Mouse (Mus musculus) spleen, postnatal 36 days (tissue): ENCODE data around the gene Klf7.

Experiments
- DNase-seq, 2 experiments: peaks; one replicate each; pipeline ENCODE4 v3.0.0; 2022; ENCODE audit warnings: low spot score in 2 of 2, mixed read lengths in 1 of 2

Klf7 gene

GRCm38 (mm10) chr1:64105181-64105646, 16.9 kb downstream of the Klf7 start:
- no peak for DNase-seq

GRCm38 (mm10) chr1:64104665-64105064, 17.4 kb downstream of the Klf7 start:
- DNase-seq: no peak

DNA sequence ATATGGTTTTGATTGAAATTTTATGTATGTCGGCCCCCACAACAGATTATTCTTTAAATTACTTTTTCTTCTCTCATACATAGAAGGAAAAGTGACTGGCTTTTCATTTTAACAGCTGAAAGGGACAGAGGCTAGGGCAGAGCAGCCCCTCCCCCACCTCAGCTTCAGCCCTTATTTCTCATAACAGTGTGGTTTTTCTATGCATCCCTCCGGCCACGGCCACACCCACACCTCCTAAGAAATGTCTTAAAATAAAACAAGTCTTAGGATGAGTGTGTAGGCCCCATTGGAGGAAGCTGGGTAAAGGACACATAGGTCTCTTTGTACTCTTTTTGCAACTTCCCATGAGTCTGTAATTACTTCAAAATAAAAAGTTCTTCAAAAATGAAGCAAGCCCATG, 20.8 kb downstream of the Klf7 start:
- no peak for DNase-seq

- DNase-seq: no peak
Measured at GRCm38 (mm10) chr1:64098800-64099199, 23.3 kb downstream of the Klf7 start.

GRCm38 (mm10) chr1:64097640-64098287, 24.3 kb downstream of the Klf7 start:
- DNase-seq: no peak

GRCm38 (mm10) chr1:64093018-64093417, 29.1 kb downstream of the Klf7 start:
- no peak for DNase-seq

- no peak for DNase-seq
Measured at GRCm38 (mm10) chr1:64091591-64091990, 30.5 kb downstream of the Klf7 start.

DNA sequence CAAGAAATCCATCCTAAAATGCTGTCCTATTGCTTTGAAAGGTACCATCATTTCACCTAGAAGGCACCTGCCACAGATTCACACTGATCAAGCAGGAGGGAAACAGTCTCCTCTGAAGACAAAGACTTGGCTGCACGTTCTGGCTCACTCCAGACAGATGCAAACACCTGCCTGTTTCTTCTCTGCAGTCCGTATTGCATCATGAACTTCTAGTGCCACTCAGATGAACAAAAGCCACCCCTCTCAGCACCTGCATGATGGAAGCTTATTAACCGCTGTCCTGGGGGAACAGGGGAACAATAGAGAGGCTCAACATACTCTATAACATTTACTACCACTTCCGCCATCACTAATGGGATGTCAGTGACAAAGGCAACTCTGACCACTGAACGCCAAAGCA, 31.5 kb downstream of the Klf7 start:
- DNase-seq: no peak

- no peak for DNase-seq
Measured at GRCm38 (mm10) chr1:64089691-64090090, 32.4 kb downstream of the Klf7 start.

DNA sequence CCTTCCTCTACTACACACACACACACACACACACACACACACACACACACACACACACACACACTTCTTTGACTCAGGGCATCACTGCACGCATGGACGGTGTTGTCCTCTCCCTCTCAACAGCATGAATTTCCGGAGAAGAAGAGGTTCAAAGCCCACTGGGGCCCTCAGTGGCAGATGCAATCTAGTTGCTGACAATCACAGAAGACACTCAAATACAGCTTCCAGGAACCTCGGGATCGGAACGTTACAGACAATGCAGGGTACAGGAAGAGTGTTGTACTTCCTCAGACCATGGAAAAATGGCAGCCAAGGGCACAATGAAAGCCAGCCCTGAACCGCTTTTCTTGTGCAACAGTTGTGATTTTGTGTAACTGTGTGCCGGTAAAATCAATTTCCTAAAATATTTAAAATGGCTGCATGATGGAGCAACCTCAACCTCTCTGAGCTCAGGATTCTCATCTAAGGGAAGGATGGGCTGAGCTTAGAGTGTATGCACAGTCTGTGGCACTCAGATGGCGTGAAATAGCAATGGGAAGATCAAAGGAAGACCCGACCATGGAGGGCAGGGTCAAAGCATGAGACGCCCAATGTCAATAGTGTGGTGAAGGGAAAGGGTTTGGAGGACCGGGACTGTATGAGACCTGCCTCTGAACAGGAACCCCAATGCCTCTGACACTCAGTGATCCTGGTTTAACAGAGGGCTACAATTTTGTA, 33.3 kb downstream of the Klf7 start:
- peak; percentile 22 to 27 for DNase-seq

DNA sequence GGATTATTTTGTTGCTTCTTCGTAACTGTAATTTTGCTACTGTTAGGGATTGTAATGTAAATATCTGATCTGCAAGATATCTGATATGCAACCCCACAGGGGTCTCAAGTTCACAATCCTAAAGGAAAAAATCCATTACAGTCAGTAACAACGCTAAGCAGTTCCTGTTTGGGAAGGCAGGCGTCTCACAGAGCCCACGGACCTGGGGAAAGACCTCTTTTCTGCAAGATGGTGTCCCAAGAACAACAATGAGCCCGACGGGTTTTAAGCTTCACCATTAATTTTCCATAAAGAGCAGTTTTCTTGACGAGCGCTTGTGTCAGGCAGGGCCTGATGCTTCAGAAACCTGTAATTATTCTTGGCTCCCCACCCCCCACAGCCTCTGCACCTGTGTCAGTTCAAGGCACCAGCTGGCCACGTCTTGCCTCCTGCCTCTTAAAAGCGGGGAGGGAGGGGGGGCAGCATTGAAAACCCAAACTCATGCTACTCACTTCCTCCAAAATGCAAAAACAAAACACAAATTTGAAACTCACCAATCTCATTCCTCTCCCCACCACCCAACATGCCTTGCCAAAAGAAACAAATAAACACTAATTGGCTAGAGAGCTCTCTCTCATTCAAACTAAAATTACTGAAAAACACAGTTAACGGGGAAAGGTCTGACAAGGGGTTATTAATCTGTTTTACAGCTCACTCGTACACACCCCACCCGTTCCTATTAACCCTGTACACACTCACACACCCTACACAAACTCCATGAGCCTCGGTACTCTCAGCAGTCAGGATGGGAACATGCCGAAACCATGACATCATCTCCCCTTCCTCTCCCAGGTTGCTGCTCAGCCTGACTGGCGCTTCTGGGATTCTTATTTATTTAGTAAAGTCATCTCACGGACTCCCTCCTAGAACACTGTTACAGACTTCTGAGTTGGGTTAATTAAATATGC, 34.2 kb downstream of the Klf7 start:
- DNase-seq: peak; percentile 61 to 68

GRCm38 (mm10) chr1:64085875-64086274, 36.2 kb downstream of the Klf7 start:
- DNase-seq: no peak

- DNase-seq: no peak
Measured at GRCm38 (mm10) chr1:64085361-64085760, 36.7 kb downstream of the Klf7 start.

- no peak for DNase-seq
Measured at GRCm38 (mm10) chr1:64084706-64085105, 37.4 kb downstream of the Klf7 start.

- no peak for DNase-seq
Measured at GRCm38 (mm10) chr1:64081791-64082190, 40.3 kb downstream of the Klf7 start.

GRCm38 (mm10) chr1:64081217-64081616, 40.9 kb downstream of the Klf7 start:
- DNase-seq: no peak

DNA sequence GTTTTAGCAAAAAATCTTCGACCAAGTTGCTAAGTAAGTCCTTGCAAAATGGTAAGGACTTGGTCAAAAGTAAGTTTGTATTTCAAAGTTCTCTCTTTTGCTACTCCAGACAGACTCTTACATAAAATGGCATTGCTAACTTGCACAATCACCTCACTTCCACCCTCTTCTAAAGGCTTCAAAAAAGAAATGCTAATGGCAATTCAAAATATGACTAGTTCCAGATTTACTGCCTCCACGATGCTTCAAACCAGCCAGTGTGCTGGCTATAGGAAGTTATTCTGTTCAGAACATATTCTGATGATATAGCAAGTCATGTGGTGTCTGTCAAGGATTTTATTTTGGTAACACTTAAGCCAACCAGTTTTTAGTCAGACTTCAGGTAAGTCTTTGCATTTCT, 41.8 kb downstream of the Klf7 start:
- DNase-seq: no peak

DNA sequence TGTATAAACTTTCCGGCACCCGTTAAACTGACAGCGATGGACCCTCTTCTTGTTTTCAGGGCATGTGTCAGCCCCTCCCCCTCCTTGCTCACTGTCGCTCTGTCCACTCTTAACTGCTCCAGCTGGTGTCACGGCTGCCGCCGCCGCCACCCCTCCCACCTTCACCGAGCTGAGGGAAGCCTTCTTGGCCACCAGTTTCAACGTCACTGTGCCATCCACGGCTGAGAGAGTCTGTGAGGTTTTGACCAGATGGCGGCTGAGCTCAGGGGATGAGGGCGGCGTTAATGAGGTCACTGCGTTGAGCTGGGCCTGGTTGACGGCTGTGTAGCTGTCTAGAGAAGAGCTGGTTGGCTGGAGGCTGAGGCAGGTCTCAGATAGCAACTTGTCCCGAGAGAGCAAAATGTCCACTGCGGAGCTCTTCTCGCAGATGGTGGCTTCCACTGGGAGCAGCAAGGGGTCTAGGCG, 43.3 kb downstream of the Klf7 start:
- peak; percentile 56 to 57 for DNase-seq

DNA sequence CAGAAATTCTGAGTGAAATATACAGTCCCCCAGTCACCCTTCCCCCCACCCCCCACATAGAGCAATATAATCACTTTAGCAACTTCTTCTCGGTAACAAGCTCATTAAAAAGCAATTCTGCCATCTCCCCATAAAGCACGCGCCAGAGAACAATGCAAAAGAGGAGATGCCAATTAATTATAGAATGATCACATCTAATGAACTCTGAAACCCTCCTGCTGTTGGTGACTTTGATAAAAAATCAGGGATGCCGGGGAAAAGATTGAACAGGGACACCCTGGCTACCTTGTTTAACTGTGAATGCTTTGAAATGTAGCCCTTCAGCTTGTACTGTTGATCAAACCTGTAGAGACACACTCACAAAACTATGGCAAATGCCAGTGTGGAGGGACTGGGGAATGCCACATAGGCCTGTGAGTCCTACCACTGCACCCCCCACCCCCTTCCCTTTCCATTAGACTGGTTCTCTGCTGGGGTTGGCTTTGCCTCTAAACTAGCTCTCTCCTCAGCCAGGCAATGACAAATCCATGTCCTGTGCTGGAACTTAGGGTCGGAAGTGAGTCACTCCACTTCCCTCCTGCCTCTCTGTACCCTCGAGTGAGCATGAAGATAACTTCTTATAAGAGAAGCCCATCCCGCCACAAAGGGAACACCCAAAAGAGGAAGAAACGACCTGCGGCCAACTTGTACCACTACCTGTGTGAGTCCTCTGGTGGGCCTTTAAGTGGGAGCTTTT, 43.9 kb downstream of the Klf7 start:
- DNase-seq: peak; percentile 50 to 60

DNA sequence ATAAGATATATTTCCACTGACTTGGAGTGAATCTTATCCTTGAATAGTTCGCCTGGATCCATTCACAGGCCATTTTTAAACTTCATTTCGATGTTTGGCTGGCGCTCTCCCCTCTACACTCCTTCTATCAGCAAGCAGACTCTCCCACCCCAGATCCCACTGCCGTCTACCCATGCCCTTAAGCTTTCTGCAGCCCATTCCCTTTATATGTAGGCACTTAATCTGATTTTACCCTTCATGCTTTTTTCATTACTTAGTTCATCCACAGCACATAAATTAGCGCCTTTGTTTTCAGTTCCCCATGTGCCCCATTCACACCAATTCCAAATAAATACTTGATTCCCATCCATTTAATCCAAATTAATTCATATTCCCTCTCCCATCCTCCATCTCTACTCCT, 48.0 kb downstream of the Klf7 start:
- no peak for DNase-seq

DNA sequence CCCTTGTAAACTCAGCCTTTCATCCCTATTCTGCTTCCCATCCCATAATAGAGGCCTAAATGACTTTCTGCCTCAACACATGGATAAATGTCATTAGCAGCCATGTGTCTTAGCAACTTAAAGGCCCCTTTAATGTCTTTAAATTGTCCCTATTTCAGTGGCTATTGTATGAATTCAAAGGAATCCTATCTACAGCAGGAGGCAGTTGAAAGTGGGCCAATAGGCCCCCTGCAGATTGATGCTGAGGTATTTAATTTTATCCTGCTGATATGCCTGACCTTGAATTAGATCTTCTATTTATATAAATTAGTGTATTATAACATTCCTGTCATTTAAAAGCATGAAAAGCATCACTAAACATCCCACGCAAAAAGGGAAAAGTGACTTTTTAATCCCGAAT, 51.1 kb downstream of the Klf7 start:
- no peak for DNase-seq
